Mouse (Mus musculus): Measurements from ENCODE around the gene Gm14214. TPM values are rescaled to one million over a fixed set of nuclear protein-coding genes. Genes with fewer than 3 reads are reported as not detected.
A peak's percentile ranks its signal among the peaks of the same experiment; 100 is the strongest.

The Gm14214 gene
- not detected in 2 replicates for polyA plus RNA-seq (2016; fragmentation: Nextera tagmentation; extraction: Ambion mirVana)

DNA sequence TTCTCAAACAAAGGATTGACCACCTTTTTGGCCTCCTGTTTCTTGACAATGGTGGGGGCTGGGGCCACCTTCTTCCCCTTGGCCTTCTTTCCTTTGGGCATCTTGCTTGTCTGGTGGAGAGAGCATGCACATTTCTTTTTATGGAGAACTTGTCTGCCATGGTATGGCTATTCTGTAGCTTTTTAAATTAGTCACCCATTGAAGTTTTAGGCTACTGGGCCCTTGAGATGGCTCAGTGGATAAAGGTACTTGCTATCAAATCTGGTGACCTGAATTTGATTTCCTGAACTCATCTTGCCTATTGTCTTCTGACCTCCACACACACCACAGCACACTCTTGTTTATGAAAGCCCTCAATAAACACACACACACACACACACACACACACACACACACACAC lies at the start of gene Gm14214:
TSS of gene Gm14214 (minus strand) at position 101 of the 400 bp plus-strand sequence.
- DNase-seq (ENCODE audit: low spot score): no peak
- Histone ChIP-seq H3K36me3 (no peaks in the 10 kb centered on the region), H3K27ac (no peak within 1 kb of the TSS), H3K4me1 (replicated peaks) (peaks cover 6% of the 10 kb centered on the region), H3K4me3 (no peak within 1 kb of the TSS), H3K27me3 (ENCODE audit: insufficient read depth, poor library complexity, severe bottlenecking) (no peaks in the 10 kb centered on the region), H3K9me3 (peaks cover 4% of the 10 kb centered on the region; the same call in 1 of the 2 replicates)

DNA sequence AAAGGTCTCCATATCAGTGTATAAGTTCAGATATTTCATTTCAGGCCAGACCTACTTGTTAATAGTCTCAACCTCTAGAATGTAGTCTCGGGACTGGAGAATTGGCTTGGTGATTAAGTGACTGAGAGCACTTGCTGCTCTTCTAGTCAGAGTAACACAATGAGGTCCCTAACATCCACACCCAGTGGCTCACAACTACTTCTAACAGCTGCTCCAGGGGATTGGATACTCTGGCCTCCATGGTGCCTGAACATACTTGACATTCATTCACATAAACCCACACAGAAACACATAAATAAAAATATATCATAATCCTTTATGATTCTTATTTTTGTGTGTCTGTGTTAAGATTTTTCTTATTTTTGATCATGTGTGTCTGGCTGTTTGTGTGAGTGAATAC lies 48.8 kb upstream of the Gm14214 start:
- H3K4me1 ChIP-seq (replicated peaks): peaks cover 16% of the 10 kb centered on the region; the same call in 1 of the 2 replicates
- no peaks in the 10 kb centered on the region for H3K9me3 ChIP-seq
- no peak overlapping the region for H3K27ac ChIP-seq
- H3K36me3 ChIP-seq: peaks cover 15% of the 10 kb centered on the region
- DNase-seq (ENCODE audit: low spot score): no peak
- WGBS: 98% methylated on average over 1 of the region's 1 CpGs
- no peaks in the 10 kb centered on the region for H3K27me3 ChIP-seq (ENCODE audit: insufficient read depth, poor library complexity, severe bottlenecking)
- H3K4me3 ChIP-seq: no peak overlapping the region

DNA sequence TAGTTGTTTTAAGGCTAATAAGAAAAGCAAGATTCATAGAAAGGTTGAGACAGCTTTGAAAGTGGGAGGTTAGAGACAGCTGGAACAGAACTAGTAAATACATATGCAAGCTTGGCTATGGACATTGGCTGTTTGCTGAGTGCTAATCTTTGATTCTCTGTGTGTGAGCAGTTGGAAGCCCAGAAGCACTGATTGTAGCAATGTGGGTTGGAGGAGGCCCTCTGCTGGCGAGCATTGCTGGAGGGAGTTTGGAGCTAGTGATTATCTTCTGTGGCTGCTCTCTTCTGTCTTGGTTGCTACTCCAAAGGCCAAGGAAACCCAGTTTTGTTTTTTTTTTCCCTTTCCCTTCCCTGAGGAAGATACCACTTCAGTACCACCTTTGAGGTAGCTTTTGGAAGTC lies 48.0 kb upstream of the Gm14214 start:
- WGBS: 45% methylated on average over 1 of the region's 1 CpGs
- no peak overlapping the region for H3K27ac ChIP-seq
- DNase-seq (ENCODE audit: low spot score): no peak
- peaks cover 16% of the 10 kb centered on the region; the same call in 1 of the 2 replicates for H3K4me1 ChIP-seq (replicated peaks)
- no peaks in the 10 kb centered on the region for H3K27me3 ChIP-seq (ENCODE audit: insufficient read depth, poor library complexity, severe bottlenecking)
- H3K9me3 ChIP-seq: no peaks in the 10 kb centered on the region
- H3K4me3 ChIP-seq: no peak overlapping the region
- H3K36me3 ChIP-seq: peaks cover 15% of the 10 kb centered on the region

DNA sequence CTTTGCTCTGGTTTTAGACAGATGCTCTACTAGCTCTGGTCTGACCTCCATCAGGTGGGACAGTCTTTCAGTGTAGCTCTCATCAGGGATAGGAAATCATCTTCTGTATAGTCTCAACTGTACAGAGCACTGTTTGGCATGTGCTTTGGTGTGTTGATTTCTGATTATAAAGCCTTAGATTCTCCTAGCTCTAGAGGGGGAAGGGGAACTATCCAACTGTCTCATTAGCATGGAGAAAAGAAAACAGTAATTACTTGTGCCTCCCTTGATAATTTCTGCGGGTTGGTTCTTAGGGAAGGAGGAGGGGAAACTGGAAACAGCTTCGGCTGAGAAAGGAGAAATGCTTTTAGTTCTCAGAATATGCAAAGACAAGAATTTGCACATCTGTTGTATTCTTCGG lies 47.3 kb upstream of the Gm14214 start:
- DNase-seq (ENCODE audit: low spot score): no peak
- Histone ChIP-seq H3K4me3 (no peak overlapping the region), H3K27me3 (ENCODE audit: insufficient read depth, poor library complexity, severe bottlenecking) (no peaks in the 10 kb centered on the region), H3K36me3 (peaks cover 9% of the 10 kb centered on the region), H3K9me3 (no peaks in the 10 kb centered on the region), H3K27ac (no peak overlapping the region), H3K4me1 (replicated peaks) (peaks cover 16% of the 10 kb centered on the region; the same call in 1 of the 2 replicates)
- WGBS: 71% methylated on average over 3 of the region's 3 CpGs

DNA sequence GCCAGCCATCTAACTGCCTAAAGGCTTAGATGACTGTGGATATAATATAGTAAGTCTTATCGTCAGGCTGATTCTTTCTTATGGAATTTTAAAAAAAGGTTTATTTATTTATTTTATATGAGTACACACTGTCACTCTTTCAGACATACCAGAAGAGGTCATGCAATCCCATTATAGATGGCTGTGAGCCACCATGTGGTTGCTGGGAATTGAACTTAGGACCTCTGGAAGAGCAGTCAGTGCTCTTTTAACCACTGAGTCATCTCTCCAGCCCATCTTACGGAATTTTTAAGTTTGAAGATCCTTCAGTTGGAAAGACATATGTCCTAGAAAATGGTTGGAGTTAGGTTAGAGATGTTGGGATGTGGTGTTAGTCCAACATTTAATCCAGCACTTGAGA lies 43.6 kb upstream of the Gm14214 start:
- H3K27me3 ChIP-seq (ENCODE audit: insufficient read depth, poor library complexity, severe bottlenecking): no peaks in the 10 kb centered on the region
- H3K4me1 ChIP-seq (replicated peaks): peaks cover 16% of the 10 kb centered on the region; the same call in 1 of the 2 replicates
- no peak for DNase-seq (ENCODE audit: low spot score)
- no peaks in the 10 kb centered on the region for H3K36me3 ChIP-seq
- H3K4me3 ChIP-seq: no peak overlapping the region
- 92% methylated on average over 2 of the region's 2 CpGs for WGBS
- H3K27ac ChIP-seq: no peak overlapping the region
- H3K9me3 ChIP-seq: no peaks in the 10 kb centered on the region

DNA sequence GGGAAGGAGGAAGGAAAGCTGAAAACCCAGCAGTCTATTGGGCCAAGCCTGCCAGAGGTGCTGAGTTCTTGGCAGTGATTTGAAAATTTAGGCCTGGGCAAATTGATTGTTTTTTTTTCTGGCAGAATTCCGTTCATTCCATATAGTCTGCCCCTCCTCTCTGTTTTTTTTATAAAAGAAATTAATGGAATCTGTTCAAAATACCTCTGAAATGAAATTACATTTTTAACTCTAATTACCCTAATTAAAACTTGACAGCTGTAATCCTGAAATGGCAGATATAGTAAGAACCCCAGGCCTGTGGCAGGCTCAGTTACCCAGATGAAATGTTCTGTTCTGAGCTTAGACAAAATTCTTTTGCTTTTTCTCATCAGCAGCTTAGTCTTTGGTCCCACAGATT lies 41.0 kb upstream of the Gm14214 start:
- H3K36me3 ChIP-seq: no peaks in the 10 kb centered on the region
- 77% methylated on average over 1 of the region's 1 CpGs for WGBS

DNA sequence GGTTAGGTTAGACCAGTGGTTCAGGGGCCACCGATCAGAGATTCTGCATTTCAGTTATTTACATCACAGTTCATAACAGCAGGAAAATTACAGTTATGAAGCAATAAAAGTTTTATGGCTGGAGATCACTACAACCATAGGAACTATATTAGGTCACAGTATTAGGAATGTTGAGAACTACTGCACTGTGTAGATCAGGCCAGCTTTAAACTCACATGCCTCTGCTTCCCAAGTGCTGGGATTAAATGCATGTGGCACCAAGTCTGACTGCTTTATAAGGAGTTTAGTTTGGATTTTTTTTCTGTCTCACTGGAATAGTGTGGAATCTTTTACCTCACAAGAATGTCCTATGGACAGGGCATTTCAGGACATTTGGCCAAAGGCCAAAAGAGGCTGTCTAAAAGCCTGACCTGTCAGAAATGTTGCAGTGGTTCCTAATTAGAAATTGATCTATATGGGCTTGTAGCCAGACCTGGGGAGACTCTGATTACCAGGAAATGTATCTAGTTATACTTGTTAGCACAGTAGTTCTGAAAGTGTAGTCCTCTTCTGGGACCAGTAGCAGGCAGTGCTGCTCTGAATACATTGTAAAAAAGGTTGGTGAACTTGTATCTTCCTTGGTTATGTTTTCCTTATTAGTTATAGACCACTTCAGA lies 39.4 kb upstream of the Gm14214 start:
- Histone ChIP-seq H3K9me3 (no peaks in the 10 kb centered on the region), H3K36me3 (no peaks in the 10 kb centered on the region), H3K27ac (no peak overlapping the region), H3K4me1 (replicated peaks) (peaks cover 3% of the 10 kb centered on the region; the same call in 1 of the 2 replicates), H3K4me3 (no peak overlapping the region), H3K27me3 (ENCODE audit: insufficient read depth, poor library complexity, severe bottlenecking) (no peaks in the 10 kb centered on the region)
- WGBS: 98% methylated on average over 1 of the region's 1 CpGs
- no peak for DNase-seq (ENCODE audit: low spot score)

More for the DNA sequence above, 41.0 kb upstream of the Gm14214 start:
- Histone ChIP-seq H3K27ac (no peak overlapping the region), H3K4me3 (no peak overlapping the region), H3K4me1 (replicated peaks) (peaks cover 6% of the 10 kb centered on the region; the same call in 1 of the 2 replicates), H3K27me3 (ENCODE audit: insufficient read depth, poor library complexity, severe bottlenecking) (no peaks in the 10 kb centered on the region), H3K9me3 (no peaks in the 10 kb centered on the region)
- DNase-seq (ENCODE audit: low spot score): no peak

DNA sequence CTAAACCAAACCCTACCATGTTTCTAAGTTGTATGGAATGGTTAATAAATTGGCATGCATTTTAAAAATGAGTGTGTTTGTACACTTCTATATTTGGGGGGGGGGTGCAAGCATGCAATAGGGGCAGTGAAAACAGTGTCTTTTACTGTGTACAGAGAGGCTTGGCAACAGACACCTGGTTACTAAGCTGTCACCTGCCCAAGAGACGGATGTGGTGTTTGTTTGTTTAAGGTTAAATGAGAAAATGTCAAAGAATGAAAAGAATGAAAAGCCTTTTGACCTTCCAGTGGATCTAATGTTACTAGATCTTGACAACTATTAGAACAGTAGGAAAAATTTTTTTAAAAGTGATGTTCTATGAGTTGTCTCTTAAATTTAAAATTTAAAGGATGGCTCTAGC lies 37.9 kb upstream of the Gm14214 start:
- Histone ChIP-seq H3K4me1 (replicated peaks) (peaks cover 3% of the 10 kb centered on the region; the same call in 1 of the 2 replicates), H3K27me3 (ENCODE audit: insufficient read depth, poor library complexity, severe bottlenecking) (no peaks in the 10 kb centered on the region), H3K9me3 (no peaks in the 10 kb centered on the region), H3K36me3 (no peaks in the 10 kb centered on the region), H3K4me3 (no peak overlapping the region), H3K27ac (no peak overlapping the region)
- DNase-seq (ENCODE audit: low spot score): no peak
- 73% methylated on average over 1 of the region's 1 CpGs for WGBS

DNA sequence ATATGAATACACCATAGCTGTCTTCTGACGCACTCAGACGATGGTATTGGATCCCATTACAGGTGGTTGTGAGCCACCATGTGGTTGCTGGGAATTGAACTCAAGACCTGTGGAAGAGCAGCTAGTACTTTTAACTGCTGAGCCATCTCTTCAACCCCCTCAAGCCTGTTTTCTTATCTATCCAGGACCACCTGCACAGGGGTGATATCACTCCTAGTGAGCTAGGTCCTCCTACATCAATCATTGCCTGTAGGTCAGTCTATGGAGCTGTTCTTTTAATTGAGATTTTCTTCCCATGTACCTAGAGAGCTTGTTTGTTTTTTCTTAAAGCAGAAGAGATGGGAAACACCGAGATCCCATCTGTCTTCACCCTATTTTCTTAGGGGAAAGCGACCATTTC lies 34.0 kb upstream of the Gm14214 start:
- Histone ChIP-seq H3K9me3 (no peaks in the 10 kb centered on the region), H3K27ac (no peak overlapping the region), H3K4me3 (no peak overlapping the region), H3K36me3 (peaks cover 9% of the 10 kb centered on the region), H3K4me1 (replicated peaks) (peaks cover 3% of the 10 kb centered on the region; the same call in 1 of the 2 replicates), H3K27me3 (ENCODE audit: insufficient read depth, poor library complexity, severe bottlenecking) (no peaks in the 10 kb centered on the region)
- no peak for DNase-seq (ENCODE audit: low spot score)
- WGBS: 65% methylated on average over 4 of the region's 4 CpGs

DNA sequence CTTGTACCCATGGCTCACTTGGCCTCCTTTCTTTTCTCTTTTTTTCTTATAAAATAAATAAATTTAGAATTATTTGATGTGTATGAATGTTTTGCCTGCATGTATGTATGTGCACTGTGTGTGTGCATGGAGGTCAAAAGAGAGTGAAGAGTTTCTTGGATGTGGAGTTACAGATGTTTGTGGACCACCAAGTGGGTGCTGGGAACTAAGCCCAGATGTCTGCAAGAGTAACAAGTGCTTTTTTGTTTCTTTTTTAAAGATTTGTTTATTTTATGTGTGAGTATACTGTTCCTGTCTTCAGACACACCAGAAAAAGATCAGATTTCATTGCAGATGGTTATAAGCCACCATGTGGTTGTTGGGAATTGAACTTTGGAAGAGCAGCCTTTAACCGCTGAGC lies 33.5 kb upstream of the Gm14214 start:
- DNase-seq (ENCODE audit: low spot score): no peak
- Histone ChIP-seq H3K36me3 (peaks cover 9% of the 10 kb centered on the region), H3K4me3 (no peak overlapping the region), H3K27me3 (ENCODE audit: insufficient read depth, poor library complexity, severe bottlenecking) (no peaks in the 10 kb centered on the region), H3K27ac (no peak overlapping the region), H3K9me3 (no peaks in the 10 kb centered on the region), H3K4me1 (replicated peaks) (peaks cover 3% of the 10 kb centered on the region; the same call in 1 of the 2 replicates)
- WGBS: 85% methylated on average over 1 of the region's 1 CpGs

DNA sequence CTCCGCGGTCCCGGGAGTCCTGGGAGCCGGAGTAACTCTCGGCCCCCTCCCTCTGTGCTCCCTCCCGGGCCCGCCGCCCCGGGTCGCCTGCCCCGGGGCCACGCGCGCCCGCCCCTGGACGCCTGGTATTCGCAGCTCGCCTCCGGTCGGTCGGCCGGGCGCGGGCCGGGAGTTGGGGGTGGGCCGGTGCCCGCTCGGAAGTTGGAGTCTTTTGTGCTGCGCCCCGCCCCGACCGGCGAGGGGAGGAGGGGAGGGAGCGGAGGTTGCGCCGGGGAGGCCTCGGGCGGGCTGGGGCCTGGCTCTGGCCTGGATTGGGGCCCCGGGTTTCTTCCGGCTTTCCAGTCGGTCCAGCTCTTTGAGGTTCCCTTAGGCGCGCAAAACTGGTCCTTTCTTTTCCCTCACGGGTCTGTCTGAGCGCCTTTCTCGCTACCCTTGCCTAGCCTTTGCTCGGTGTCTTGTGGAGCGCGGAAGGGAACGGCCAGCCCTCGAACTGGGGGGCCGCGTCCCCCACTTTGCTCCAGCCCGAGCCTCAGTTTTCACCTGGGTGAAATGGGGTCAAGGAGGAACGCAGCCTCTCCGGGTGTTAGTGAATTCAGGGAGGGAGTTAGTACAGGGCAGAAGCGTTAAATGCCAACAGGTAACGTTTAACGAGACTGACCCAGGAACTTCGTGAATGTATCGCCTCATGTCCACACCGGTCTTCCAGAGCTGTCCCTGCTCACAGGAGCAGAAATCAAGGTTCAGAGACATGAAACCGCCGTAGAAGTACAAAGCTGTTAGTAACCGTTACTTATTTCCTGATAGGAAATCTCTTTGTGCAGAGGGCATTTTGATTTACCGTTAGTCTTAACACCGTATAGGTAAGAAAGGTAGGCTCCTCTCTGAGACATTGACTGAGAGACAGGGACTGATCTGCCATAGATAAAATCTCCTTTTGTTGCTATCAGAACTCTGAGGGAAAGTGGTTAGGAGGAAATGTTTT lies 22.1 kb upstream of the Gm14214 start:
- Histone ChIP-seq H3K4me3 (peak overlapping the region; percentile 97), H3K36me3 (peaks cover 19% of the 10 kb centered on the region), H3K9me3 (no peaks in the 10 kb centered on the region), H3K27ac (peak overlapping the region; percentile 99), H3K27me3 (ENCODE audit: insufficient read depth, poor library complexity, severe bottlenecking) (no peaks in the 10 kb centered on the region), H3K4me1 (replicated peaks) (peaks cover 55% of the 10 kb centered on the region)
- DNase-seq (ENCODE audit: low spot score): peak; percentile 66
- under 1% methylated on average over 64 of the region's 67 CpGs for WGBS

DNA sequence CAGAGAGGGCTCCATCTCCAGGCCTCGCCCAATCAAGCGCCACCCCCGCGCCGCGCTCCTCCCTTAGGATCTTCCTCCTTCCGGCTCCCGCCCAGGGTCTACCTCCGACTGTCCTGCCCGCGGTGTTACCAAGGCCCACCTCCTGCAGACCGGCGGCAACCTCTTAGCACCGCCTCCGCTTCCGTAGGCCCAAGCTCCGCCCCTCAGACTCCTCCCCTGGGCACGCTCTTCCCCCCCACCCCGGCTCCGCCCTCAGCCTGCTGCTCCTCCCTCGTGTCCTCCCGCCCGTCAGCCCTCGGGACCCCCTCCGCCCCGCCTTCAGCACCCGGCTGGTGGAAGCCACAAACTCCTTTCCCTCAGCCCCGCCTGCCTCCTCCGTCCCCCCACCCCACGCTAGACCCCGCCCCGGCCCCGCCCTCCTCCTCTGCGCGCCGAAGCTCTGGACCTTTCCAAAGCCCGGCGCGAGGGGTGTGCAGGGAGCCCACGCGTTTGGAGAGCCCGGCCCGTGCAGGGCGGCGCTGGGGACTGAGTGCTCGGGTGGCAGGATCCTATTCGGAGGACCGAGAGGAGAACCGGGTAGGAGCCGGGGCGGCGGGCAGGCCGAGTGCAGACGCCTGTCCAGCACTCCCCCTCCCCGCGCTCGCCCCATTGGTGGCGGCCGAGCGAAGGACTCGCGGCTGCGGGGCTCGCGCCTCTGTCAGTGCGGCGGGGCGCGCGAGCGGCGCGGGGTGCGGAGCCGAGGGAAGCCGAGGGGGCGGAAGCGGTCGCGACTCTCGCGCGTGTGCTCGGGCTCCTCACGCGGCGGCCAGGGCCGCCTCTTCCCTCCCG lies 21.0 kb upstream of the Gm14214 start, which contains the start of the genes Raly and a:
TSS of gene Raly (plus strand) at position 441 of the 828 bp plus-strand sequence.
TSS of gene a (plus strand) at position 747 of the 828 bp plus-strand sequence.
- no peaks in the 10 kb centered on the region for H3K9me3 ChIP-seq
- H3K4me1 ChIP-seq (replicated peaks): peaks cover 54% of the 10 kb centered on the region
- under 1% methylated on average over 89 of the region's 89 CpGs for WGBS

More for the DNA sequence above, 21.0 kb upstream of the Gm14214 start, which contains the start of the genes Raly and a:
- Histone ChIP-seq H3K27ac (peak within 1 kb of the TSS; percentile 99), H3K27me3 (ENCODE audit: insufficient read depth, poor library complexity, severe bottlenecking) (no peaks in the 10 kb centered on the region), H3K36me3 (peaks cover 10% of the 10 kb centered on the region; the same call in 1 of the 2 replicates), H3K4me3 (peak within 1 kb of the TSS; percentile 97)
- DNase-seq (ENCODE audit: low spot score): peak; percentile 99
